Mouse (Mus musculus) cerebellum, adult (tissue): Measurements from ENCODE around the gene Jchain.
"Not testable (repeated sequence)": the region's sequence is repeated elsewhere in the genome, so short reads cannot be mapped to it uniquely, and the experiment has no call there.

ENCODE experiments used
- ATAC-seq: cut with Nextera tagmentation; 2 replicates; pipeline ENCODE4 v1.9.2; 2017; ENCODE audit warnings: mild to moderate bottlenecking, moderate library complexity, mixed read lengths; ENCODE audit not compliant: insufficient number of reproducible peaks, low FRiP score, low TSS enrichment

Jchain gene

DNA sequence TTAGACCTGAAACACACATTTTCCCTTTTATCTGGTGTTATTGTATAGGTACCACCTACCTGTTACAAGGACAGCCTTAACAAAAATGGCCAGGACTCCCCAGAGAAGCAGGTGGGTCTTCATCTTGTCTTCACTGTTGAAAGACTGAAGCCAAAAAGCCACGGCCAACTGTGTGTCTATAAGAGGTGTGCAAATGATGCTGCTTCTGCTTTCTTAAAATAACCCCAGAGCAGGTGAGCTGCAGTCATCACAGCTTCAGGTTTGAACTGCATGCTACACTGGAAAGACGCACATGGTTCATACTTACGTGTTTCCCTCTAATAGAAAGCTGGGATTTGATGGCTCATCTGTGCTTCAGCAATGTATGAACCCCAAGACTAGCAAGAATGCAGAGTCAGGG lies at the start of gene Jchain:
TSS of gene Jchain (minus strand) at position 235 of the 400 bp plus-strand sequence.
- ATAC-seq, result no peak

DNA sequence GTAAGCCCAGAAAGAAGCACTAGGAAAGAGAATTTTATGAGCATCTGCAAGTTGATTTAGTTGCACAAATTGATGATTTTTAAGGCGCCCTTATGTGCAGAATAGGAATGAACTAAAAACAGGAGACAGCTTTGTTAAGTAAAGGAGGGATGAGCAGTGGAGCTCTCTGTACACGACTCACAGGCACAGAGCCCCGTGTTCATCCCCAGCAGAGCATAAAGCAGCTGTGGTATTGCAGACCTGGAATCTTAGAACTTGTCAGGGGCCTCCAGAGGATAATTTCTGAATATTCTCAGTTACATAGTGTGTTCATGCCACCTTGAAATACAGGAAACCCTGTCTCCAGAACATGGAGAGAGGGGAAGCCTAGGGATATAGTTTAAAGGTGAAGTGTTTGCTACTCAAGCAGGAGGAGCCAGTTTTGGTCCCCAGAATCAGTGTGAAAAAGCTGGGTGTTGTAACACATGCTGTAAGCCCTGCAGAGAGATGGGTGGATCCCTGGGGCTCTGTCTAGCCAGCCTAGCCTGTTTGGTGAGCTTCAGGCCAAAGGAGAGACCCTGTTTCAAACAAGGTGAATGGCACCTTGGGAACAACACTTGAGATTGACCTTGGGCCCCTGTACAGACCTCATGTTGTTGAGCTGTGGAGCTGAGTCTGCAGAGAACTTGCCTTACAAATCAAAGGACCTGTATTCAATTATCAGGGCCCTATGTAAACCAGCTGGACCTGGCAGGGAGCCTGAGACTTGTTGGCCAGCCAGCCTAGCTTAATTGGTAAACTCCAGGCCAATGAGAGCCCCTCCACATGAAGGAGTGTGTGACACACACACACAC lies 48.0 kb upstream of the Jchain start:
- no peak for ATAC-seq

DNA sequence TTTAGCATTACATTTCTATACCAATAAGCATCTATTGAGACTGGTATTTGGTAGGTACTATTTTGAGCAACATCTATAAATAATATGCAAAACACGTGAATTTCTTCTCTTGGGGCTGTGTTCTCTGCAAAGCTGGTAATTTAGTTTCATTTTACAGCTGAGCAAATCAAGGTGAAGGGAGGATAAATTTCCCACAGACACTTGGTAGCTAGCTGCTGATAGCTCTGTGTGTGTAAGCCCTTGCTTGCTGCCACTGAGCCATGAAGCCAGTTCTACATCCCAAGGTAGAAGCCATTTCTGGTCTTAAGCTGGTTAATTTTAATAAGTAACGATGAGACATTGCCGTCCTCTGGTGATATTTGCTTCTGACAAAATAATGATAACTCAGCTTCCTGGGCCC lies 47.1 kb upstream of the Jchain start:
- no peak for ATAC-seq

DNA sequence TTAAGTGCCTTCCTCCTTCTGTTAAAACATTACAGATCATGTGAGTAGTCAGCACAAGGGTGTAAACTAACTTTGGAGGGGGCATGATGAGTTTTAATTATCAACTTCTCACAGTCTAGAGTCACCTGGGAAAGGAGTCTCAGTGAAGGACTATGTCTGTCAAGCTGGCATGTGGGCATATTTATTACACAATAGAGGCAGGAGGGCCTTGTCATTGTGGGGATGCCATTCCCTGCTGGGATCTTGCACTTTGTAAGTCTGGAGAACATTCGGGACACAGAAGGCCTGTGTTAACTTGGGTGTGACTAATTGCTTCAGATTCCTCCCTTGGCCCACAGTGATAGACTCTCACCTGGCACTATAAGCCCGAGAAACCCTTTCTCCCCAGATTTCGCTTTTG lies 41.9 kb upstream of the Jchain start:
- ATAC-seq, result no peak

DNA sequence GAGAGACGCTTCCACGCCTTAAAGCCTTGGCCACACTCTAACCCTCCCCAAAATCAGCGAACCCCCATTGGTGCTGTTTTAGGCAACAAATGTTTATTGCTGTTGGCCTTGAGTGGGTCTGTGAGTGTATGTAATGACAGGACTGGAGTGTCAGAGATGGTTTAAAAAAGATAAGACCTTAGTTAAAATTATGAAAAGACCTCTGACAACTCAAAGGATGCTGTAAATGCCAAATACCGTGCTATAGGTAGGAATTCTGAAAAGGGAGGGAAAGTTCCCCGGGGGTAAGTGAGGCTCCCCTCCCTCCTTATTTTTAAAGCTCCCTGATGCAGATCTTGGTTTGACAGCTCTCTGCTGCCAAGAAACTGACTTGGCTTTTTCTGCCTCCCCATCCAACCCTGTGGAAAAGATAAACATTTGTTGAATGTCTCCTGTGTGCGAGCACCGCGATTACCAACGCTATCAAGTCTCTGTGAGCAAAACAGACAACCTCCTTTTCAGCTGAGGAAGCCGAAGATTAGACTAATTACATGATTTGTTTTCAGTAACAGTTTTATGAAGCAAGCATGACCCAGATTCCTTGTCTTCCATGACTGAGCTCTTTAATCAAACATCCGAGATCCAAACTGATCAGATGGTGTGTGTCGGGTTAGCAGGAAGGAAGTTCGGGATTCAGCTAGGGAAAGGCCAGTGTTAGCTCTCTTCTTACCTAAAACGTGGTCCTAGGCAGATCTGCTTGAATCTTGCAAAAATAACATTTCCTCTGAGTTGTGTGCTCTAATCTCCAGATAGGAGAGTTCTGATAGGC lies 38.5 kb upstream of the Jchain start:
- no peak for ATAC-seq

DNA sequence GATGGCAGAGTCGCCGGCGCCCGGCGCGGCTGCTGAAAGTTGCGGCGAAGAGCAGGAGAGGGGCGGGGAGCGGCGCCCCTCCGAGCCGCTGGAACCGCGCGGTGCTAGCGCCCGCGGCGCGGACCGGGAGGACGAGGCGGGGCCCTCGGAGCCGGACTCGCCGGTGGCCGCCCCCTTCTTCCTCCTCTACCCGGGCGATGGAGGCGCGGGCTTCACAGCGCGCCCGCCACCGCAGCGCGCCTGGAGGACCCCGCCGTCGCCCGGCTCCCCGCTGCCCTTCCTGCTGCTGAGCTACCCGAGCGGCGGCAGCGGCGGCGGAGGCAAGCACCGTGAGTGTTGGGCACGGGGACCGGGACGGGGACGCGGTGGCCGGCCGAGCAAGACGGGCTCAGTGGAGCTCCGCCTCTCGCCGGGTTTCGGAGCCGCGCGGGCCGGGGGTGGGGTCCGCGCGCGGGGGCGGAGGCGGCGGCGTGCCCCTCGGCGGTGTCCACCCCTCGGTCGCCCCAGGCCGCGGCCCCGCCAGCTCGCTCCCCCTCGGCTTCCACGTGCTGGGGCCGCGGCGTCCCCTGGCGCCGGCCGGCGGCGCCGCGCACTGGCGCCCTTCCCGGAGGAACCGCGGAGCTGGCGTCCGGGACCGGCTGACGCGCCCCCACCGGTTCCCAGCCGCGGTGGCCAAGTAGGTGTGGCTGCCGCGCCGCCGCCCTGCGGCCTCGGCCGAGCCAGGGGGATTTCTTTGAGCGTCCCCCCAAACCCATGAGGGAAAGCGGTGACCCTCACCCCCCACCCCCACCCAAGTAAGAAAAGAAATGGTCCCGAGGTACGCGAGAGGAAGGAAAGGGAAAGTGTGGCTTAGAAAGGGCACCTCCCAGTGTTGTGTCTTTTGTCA lies 37.7 kb upstream of the Jchain start:
- peak; percentile 68 for ATAC-seq

DNA sequence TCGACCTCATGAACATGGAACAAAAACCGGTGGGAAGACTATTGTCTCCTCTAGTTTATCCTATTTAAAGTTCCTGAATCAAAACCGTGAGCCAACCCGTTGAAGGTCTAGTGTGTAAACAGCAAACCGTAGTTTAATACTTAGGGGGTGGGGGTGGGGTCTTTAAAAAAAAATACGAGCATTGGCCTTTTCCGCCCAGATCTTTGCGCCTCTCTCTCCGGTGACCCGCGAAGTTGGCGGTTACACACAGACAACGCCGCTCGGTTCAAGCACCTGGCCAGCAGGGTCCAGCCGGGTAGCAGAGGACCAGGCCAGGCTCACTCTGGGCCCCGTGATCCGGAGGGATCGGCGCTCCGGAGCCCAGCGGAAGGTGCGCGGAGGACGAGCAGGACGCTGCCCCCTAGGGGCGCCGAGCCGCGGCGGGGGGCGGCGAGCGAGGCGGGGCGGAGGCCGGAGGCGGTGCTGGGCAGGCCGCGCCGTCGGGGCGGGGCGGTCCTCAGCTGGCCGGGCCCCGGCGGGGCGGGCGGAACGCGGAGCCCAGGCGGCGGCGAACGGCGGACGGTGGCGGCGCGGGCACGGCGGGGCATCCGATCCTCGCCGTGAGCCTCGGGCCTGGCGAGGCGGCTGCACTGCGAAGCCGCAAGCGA lies 36.9 kb upstream of the Jchain start, which contains the start of gene Rufy3:
TSS of gene Rufy3 (plus strand) at position 540 of the 647 bp plus-strand sequence.
- peak; percentile 73 for ATAC-seq

DNA sequence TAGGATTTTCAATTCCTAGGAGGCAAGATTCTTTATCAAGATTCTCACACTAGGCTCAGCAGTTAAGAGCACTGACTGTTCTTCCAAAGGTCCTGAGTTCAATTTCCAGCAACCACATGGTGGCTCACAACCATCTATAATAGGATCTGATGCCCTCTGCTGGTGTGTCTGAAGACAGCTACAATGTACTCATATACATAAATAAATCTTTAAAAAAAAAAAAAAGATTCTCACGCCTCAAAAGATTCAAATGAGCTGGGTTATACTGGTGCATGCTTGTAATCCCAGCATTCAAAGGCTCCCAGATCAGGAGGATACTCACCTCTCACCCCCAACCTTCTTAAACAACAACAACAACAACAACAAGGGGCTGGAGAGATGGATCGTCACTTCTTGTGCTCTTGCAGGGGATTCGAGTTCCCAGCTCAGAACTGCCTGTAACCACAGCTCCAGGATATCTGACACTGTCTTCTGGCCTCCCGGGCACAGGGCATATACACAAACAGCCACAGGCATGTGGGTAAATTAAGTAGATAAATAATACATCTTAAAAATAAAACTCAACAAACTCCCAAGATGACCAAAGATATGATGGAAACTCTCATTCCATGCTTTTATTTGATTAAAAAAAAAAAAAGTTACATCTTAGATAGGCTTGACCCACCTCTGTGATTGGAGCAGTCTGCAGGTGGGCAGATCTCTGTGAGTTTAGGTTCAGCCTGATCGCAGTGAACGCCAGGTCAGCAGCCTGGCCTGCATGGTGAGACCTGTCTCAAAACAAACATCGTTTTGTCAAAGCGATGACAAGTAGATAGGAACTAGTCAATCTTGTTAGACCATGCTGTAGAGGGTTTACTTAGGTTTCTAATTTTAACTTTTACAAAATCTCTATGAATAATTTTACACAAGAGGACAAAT lies 35.4 kb upstream of the Jchain start:
- no peak for ATAC-seq

DNA sequence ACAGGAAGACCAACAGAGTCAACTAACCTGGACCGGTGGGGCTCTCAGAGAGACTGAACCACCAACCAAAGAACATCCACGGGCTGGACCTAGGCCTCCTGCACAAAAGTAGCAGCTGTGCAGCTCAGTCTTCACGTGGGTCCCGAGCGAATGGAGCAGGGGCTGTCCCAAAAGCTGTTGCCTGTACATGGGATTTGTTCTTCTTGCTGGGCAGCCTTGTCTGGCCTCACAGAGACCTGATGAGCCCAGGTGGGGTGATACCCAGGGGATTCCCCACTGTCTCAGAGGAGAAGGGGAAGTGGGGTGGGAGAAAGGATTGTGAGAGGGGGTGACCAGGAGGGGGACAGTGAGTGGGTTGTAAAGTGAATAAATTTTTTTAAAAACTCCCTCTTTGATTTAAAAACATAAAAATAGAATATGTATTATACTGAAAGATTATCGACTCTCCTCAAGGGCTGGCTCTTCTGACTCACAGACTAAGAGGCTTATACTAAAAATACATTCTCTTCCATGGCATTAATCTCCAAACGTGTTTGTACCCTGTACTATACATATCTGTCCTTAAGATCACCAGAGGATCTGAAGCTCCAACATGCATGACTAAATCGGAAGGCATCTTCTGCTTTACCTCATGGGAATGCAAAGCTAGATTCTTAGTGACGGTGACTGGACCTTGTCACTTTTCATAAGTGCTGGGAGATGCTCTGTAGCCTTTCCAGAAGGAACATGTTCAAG lies 33.6 kb upstream of the Jchain start:
- no peak for ATAC-seq

DNA sequence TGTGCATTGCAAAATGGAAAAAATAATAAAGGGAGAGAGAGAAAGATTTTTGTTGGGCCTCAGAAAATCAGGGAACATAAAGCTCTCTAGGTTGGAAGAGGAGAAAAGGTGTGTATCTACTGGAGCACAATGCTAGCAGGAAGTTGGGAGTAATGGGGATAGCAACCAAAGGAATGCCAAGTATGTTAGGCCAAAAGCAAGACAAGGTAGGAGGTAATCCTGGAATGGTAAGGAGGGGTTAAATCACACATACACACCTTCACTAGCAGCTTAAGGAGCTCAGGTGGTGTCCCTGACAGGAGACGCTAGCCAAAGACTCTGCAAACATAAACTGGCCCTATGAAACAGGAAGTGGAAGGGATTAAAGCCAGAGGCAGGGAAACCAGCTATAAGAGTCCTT lies 31.3 kb upstream of the Jchain start:
- ATAC-seq, result no peak

DNA sequence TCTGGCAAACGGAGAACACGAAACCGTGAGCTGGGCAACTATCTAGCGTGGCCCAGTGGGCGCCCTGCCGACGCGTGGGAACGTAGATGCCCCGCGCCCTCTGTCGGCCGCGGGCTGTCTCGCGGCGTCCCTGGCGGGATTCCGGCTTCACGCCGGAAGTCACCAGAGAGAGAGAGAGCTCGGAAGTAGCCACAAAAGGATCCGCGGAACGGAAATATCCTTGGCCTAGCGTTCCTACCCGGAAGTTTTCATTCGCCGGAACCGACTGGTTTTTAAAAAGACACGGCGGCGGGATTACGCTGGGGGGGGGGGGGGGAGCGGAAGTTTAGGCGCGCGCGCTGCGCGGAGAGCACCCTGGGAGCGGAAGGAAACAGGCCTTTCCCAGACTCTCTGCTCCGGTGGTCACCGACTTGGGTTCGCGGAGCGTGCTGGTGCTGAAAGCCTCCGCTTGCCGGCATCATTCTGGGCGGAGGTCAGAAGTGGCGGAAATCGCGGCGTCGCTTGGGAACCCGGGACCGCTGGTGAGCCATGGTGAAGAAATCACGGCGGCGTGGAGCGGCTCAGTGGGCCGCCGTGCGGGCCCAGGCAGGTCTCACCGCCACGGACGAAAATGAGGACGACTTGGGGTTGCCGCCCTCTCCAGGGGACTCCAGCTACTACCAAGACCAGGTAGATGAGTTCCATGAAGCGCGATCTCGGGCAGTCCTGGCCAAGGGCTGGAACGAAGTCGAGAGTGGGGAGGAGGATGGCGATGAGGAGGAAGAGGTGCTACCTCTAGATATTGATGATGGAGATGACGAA lies 26.6 kb upstream of the Jchain start, which contains the start of gene Utp3:
TSS of gene Utp3 (plus strand) at position 377 of the 801 bp plus-strand sequence.
- ATAC-seq, result peak; percentile 97

DNA sequence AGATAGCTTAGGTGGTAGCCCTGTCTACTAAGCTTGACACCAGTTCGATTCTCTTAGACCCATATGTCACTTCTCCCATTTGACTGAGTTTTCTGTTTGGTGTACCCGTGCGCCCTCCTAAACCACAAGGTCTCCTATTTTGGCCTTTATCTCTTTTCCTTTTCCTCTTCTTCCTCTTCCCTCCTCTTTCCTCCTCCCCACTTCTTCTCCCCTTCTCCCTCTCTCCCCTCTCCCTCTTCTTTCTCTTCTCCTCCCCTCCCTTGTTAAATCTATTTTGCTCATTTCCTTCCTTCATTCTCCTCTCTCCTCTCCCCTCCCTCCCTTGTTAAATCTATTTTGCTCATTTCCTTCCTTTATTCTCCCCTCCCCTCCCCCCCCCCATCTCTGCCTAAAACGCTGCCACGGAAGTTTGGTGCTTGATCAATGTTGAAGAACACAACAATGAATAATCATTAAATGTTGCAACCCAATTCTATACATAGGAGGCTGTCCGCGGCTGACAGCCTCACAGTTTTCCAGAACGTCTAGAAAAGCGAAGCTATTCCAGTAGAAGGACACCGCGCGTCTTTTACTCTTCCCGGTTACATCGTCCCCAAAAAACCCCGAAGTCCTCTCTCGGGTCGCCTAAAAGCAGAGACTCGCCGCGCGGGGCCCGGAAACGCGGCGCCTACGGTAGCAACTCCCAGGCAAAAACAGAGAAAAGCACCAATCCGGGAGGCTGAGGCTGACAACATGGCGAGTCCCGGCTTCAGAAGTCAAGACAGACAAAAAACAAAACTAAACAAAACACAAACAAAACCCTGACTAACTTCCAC lies 25.8 kb upstream of the Jchain start:
- ATAC-seq, result peak; percentile 69; the same call in 1 of the 2 replicates

DNA sequence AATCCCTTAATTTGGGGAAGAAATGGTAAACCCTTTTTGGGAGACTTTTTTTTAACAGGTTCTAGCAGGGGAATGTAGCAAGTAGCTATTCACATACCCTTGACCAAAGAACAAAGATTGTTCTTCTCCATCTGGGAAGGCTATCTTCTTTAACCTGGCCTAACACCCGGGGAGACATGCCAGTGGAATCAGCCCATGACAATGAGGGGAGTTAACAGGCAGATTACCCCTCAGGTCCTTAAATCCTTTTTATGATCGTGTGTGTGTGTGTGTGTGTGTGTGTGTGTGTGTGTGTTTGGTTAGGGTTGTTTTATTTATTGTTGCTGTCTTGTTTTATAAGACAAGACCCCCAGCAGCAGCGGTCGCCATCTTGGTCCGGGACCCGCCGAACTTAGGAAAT lies 17.8 kb upstream of the Jchain start:
- ATAC-seq, result no peak

DNA sequence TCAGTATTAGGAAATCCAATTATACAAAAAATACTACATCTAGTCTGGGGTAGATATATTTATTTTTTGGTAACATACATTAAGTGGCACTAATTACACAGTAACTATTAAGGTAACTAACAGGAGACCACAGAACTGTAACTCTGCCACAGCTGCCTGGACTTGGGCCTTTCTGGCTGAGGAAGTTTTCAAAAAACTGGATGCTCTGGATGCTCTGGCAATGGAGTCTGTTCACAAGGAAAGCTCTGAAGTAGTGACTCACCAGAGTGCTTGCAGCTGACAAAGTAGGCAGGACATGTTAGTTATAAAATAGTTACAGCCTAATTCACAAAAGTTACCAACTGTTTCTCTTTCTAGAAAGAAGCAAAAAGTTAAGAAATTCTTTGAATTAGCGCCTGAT lies 16.7 kb upstream of the Jchain start:
- ATAC-seq, result not testable (repeated sequence)

DNA sequence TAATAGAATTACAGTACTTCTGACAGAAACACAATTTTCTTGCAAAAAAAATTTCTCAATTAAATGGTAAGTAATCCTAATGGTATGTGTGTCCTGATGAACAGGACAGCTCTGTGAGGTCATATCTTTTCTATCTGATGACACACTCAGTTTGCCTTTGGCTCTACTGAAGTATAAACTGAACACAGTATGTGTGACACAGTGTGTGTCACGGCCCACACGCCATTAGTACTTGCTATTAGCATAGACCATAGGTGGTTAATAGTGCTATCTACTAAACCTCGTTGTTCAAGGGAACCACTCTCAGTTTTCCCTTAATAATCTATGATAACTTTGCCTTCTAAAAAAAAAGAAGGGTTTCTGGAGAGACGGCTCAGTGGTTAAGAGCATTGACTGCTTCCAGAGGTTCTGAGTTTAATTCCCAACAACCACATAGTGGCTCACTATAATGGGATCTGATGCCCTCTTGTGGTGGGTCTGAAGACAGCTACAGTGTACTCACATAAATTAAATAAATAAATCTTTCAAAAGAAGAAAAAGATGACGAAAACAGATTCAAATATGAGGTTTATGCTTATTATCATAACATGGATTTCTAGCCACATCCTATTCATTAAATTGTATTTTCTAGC lies 15.1 kb upstream of the Jchain start:
- ATAC-seq, result no peak

DNA sequence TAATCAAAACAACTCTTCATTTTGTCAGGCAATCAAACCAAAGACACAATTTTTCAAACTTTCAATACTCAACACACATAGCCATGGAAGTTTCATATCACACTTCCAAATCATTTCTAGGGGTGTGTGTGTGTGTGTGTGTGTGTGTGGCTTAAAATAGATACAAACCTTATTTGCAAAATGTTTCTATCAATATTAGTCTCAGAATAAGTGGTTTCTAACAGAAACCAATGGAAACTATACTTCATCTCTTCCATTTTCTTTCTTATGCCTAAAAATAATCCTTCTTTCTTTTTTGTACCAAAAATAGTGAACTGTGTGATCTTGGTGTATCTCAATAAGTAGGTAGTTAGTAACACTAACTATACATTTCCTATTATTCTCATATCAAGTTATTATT lies 13.2 kb upstream of the Jchain start:
- ATAC-seq, result no peak
